ENCODE assay signal across 8 mouse cellular contexts in the genomic region with DNA sequence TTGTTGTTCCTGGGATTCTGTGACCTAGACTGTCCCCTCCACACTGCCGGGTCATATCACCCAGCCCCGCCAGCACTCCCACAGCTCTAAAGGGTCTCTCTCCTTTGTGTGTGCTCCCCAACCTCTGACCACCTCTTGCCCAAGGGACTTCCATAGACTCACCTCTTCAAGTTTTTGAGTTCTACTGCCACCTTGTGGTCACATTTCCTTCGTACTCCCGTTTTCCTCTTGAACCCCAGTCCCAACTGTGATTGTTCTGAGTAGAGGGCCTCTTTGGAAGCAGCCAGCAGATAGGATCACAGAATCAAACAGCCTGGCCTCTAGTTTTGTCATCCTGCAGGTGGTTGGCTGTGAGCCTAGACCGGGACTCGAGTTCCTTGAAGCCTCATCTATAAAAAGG. TPM values are rescaled to one million over a fixed set of nuclear protein-coding genes. Genes with fewer than 3 reads are reported as not detected.
DNase-seq lines count a peak whose midpoint lies in the region; ATAC-seq lines count a peak whose summit lies in the region.

No protein-coding gene starts in this region.

- DNase-seq in R1 (ENCODE audit: low read depth, low spot score) = peak; percentile 87
- peak; percentile 79 to 85 for DNase-seq in cerebellum, postnatal 10 days
- DNase-seq in gastrocnemius, postnatal 10 days = peak; percentile 45
- peak; percentile 61 to 84 for DNase-seq in kidney, postnatal 25 days
- DNase-seq in lung, adult 18-20 months = peak; percentile 26 to 72
- peak; percentile 52 to 60 for DNase-seq in right cerebral cortex, postnatal 10 days (ENCODE audit: low spot score in 2 of 2)
- no peak for DNase-seq in ovary, postnatal 10 days (ENCODE audit: low spot score)

- ATAC-seq in CD4-positive, CD25-positive, alpha-beta regulatory T cell, adult 4 months = peak; percentile 35

RNA-seq across cellular contexts. Expression of a gene that starts 30.8 kb away (rescaled TPM):
- 10 to 100 TPM; 21.1 to 34.3 TPM for polyA plus RNA-seq in CD4-positive, CD25-positive, alpha-beta regulatory T cell, adult 4 months (2017; shearing (Covaris generic))
- total RNA-seq in gastrocnemius, postnatal 10 days (2021) = 100 to 1,000 TPM in 1 of 2 experiments, 10 to 100 TPM in 1; 96.4 to 101 TPM
